Mouse (Mus musculus) embryonic facial prominence, embryonic 10.5 days (tissue): ENCODE results near the gene Smco4. TPM values are rescaled to one million over a fixed set of nuclear protein-coding genes. Genes with fewer than 3 reads are reported as not detected.
"Not testable (repeated sequence)": the region's sequence is repeated elsewhere in the genome, so short reads cannot be mapped to it uniquely, and the experiment has no call there.

Source experiments
- DNase-seq: peaks from one replicate; pipeline ENCODE4 v3.0.0-alpha.2; 2017; ENCODE audit warnings: low spot score
- H3K27ac ChIP-seq: fragments of 300-500 bp; sonication (generic); replicated peaks from 2 replicates; pipeline ENCODE4 v1.5.1; 2016; ENCODE audit warnings: mild to moderate bottlenecking
- H3K27me3 ChIP-seq: fragments of 300-500 bp; sonication (generic); replicated peaks from 2 replicates; pipeline ENCODE4 v1.6.1; 2016; ENCODE audit warnings: low read depth, mild to moderate bottlenecking; ENCODE audit not compliant: poor library complexity, severe bottlenecking
- H3K36me3 ChIP-seq: fragments of 300-500 bp; sonication (generic); replicated peaks from 2 replicates; pipeline ENCODE4 v1.6.1; 2016; ENCODE audit warnings: mild to moderate bottlenecking, moderate library complexity
- H3K4me1 ChIP-seq: fragments of 300-500 bp; sonication (generic); 2 replicates; pipeline ENCODE4 v1.6.1; 2016
- H3K4me3 ChIP-seq: fragments of 300-500 bp; sonication (generic); 2 replicates; pipeline ENCODE4 v1.5.1; 2016; ENCODE audit warnings: mild to moderate bottlenecking, moderate library complexity
- H3K9me3 ChIP-seq: fragments of 300-500 bp; sonication (generic); 2 replicates; pipeline ENCODE4 v1.6.1; 2016; ENCODE audit warnings: mild to moderate bottlenecking
- WGBS: fragments of 180-500 bp; shearing (Covaris S2); methylation state at CpG from one replicate; pipeline ENCODE4 v1.1.7; 2016; 5-methylcytosine and 5-hydroxymethylcytosine counted together
- polyA plus RNA-seq: library from polyadenylated mRNA; unstranded; fragments of >200 nt; fragmentation: Nextera tagmentation; extraction: Ambion mirVana; gene quantifications from 2 replicates; pipeline ENCODE4 v1.2.1, GENCODE M21; 2016

The Smco4 gene
- polyA plus RNA-seq, 1 experiment from 2014 or later = 2.5 TPM

- Histone ChIP-seq H3K36me3 (0 out of 2 replicates have a peak, but pooled peaks cover 5% of the 10 kb centered on the region), H3K9me3 (no peaks in the 10 kb centered on the region), H3K27me3 (no peaks in the 10 kb centered on the region), H3K4me1 (peaks cover 41% of the 10 kb centered on the region), H3K4me3 (no peak overlapping the region), H3K27ac (no peak overlapping the region)
- no peak for DNase-seq
- 72% methylated on average over 11 of the region's 11 CpGs for WGBS
Observed at GRCm38 (mm10) chr9:15533336-15534070, 40.3 kb downstream of the Smco4 start.

- Histone ChIP-seq H3K27ac (no peak overlapping the region), H3K36me3 (0 out of 2 replicates have a peak, but pooled peaks cover 5% of the 10 kb centered on the region), H3K27me3 (no peaks in the 10 kb centered on the region), H3K4me3 (no peak overlapping the region), H3K9me3 (no peaks in the 10 kb centered on the region), H3K4me1 (peaks cover 36% of the 10 kb centered on the region)
- DNase-seq = no peak
- WGBS = 87% methylated on average over 2 of the region's 2 CpGs
Observed at GRCm38 (mm10) chr9:15534110-15534509, 40.9 kb downstream of the Smco4 start.

- Histone ChIP-seq H3K4me1 (peaks cover 27% of the 10 kb centered on the region), H3K27me3 (no peaks in the 10 kb centered on the region), H3K36me3 (peaks cover 8% of the 10 kb centered on the region), H3K9me3 (no peaks in the 10 kb centered on the region), H3K27ac (no peak overlapping the region), H3K4me3 (no peak overlapping the region)
- 37% methylated on average over 5 of the region's 5 CpGs for WGBS
- no peak for DNase-seq
Observed at GRCm38 (mm10) chr9:15535418-15535817, 42.2 kb downstream of the Smco4 start.

- 83% methylated on average over 5 of the region's 5 CpGs for WGBS
- DNase-seq = no peak
- H3K27ac ChIP-seq = no peak overlapping the region
- peaks cover 17% of the 10 kb centered on the region for H3K36me3 ChIP-seq
- H3K4me3 ChIP-seq = no peak overlapping the region
- H3K4me1 ChIP-seq = peaks cover 30% of the 10 kb centered on the region
- no peaks in the 10 kb centered on the region for H3K9me3 ChIP-seq
- no peaks in the 10 kb centered on the region for H3K27me3 ChIP-seq
Observed at GRCm38 (mm10) chr9:15536861-15537426, 43.7 kb downstream of the Smco4 start.

- Histone ChIP-seq H3K36me3 (peaks cover 13% of the 10 kb centered on the region), H3K4me3 (no peak overlapping the region), H3K9me3 (no peaks in the 10 kb centered on the region), H3K27me3 (no peaks in the 10 kb centered on the region), H3K4me1 (peaks cover 32% of the 10 kb centered on the region), H3K27ac (no peak overlapping the region)
- 83% methylated on average over 3 of the region's 3 CpGs for WGBS
- no peak for DNase-seq
Observed at GRCm38 (mm10) chr9:15537455-15538048, 44.3 kb downstream of the Smco4 start.

GRCm38 (mm10) chr9:15538979-15539533 is 45.8 kb downstream of the Smco4 start:
- no peaks in the 10 kb centered on the region for H3K9me3 ChIP-seq
- peaks cover 24% of the 10 kb centered on the region for H3K4me1 ChIP-seq
- H3K4me3 ChIP-seq = no peak overlapping the region
- H3K27me3 ChIP-seq = no peaks in the 10 kb centered on the region
- peaks cover 17% of the 10 kb centered on the region for H3K36me3 ChIP-seq
- no peak overlapping the region for H3K27ac ChIP-seq
- no peak for DNase-seq
- 97% methylated on average over 8 of the region's 8 CpGs for WGBS

- H3K9me3 ChIP-seq = no peaks in the 10 kb centered on the region
- no peak overlapping the region for H3K4me3 ChIP-seq
- no peak overlapping the region for H3K27ac ChIP-seq
- DNase-seq = no peak
- peaks cover 25% of the 10 kb centered on the region for H3K36me3 ChIP-seq
- H3K27me3 ChIP-seq = no peaks in the 10 kb centered on the region
- 0 out of 2 replicates have a peak, but pooled peaks cover 6% of the 10 kb centered on the region for H3K4me1 ChIP-seq
- WGBS = 74% methylated on average over 5 of the region's 5 CpGs
Observed at GRCm38 (mm10) chr9:15541735-15542354, 48.6 kb downstream of the Smco4 start.

GRCm38 (mm10) chr9:15550461-15550961 is 57.3 kb downstream of the Smco4 start:
- no peaks in the 10 kb centered on the region for H3K4me1 ChIP-seq
- no peaks in the 10 kb centered on the region for H3K27me3 ChIP-seq
- H3K36me3 ChIP-seq = no peaks in the 10 kb centered on the region; the same call in 1 of the 2 replicates
- no peaks in the 10 kb centered on the region; the same call in 1 of the 2 replicates for H3K9me3 ChIP-seq
- H3K4me3 ChIP-seq = no peak overlapping the region
- no peak overlapping the region for H3K27ac ChIP-seq
- WGBS = 91% methylated on average over 4 of the region's 4 CpGs
- DNase-seq = no peak

- not testable (repeated sequence) for DNase-seq, H3K4me1 ChIP-seq, H3K27me3 ChIP-seq, H3K27ac ChIP-seq, H3K9me3 ChIP-seq, H3K4me3 ChIP-seq, H3K36me3 ChIP-seq
- 94% methylated on average over 6 of the region's 6 CpGs for WGBS
Observed at GRCm38 (mm10) chr9:15551073-15551472, 57.8 kb downstream of the Smco4 start.

- H3K27ac ChIP-seq = no peak overlapping the region
Observed at GRCm38 (mm10) chr9:15551933-15552851, 59.0 kb downstream of the Smco4 start.

GRCm38 (mm10) chr9:15553322-15553721 is 60.1 kb downstream of the Smco4 start:
- DNase-seq = no peak
- Histone ChIP-seq H3K27ac (no peak overlapping the region), H3K4me3 (no peak overlapping the region), H3K9me3 (no peaks in the 10 kb centered on the region; the same call in 1 of the 2 replicates), H3K36me3 (no peaks in the 10 kb centered on the region), H3K27me3 (no peaks in the 10 kb centered on the region), H3K4me1 (no peaks in the 10 kb centered on the region)
- 87% methylated on average over 8 of the region's 8 CpGs for WGBS

More at GRCm38 (mm10) chr9:15551933-15552851, 59.0 kb downstream of the Smco4 start:
- 85% methylated on average over 15 of the region's 15 CpGs for WGBS
- Histone ChIP-seq H3K9me3 (no peaks in the 10 kb centered on the region; the same call in 1 of the 2 replicates), H3K36me3 (no peaks in the 10 kb centered on the region), H3K27me3 (no peaks in the 10 kb centered on the region), H3K4me3 (no peak overlapping the region), H3K4me1 (no peaks in the 10 kb centered on the region)
- no peak for DNase-seq
